Mouse (Mus musculus) adipocyte (in vitro differentiated cells): ENCODE results near the gene Dlgap4.
A peak's percentile ranks its signal among the peaks of the same experiment; 100 is the strongest.

Source experiments
- DNase-seq: peaks from one replicate; pipeline ENCODE4 v3.0.0-alpha.2; 2016; ENCODE audit warnings: low spot score

The Dlgap4 gene

DNA sequence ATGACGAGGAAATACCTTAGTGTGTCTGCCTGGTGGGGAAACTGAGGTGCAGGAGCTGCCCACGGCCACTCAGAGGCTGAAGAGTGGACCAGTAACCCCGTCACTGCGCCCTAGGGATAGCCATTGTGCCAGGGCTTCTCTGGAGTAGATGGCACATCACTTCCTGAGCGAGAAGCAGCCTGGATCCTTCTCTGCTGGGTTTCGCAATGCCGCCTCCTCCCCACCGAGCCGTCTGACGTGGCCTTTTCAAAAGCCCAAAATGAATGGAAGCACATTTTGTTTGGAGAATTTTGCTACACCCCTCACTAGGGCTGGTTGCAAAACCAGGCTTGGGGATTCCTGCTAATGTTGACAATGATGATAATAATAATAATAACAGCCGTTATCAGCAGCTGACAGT lies 4.0 kb downstream of the Dlgap4 start:
- DNase-seq = peak; percentile 24

DNA sequence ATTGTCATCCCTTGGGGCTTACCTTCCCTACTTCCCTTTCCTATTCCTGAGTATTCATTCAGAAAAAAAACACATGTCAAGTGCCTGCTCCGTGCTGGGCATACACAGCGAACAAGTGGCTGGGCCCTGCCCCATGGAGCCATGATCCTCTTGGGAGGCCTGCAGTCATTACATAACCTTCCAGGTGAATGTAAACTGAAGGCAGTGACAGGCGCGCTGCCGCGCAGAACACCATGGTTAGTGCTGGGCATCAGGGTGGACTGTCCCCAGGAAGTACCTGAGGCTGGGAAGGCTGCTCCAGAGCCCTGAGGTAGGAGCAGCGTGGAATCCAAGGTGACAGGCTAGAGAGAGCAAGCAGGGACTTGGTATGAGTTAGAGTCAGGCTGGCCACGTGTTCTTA lies 7.4 kb downstream of the Dlgap4 start:
- DNase-seq = no peak

DNA sequence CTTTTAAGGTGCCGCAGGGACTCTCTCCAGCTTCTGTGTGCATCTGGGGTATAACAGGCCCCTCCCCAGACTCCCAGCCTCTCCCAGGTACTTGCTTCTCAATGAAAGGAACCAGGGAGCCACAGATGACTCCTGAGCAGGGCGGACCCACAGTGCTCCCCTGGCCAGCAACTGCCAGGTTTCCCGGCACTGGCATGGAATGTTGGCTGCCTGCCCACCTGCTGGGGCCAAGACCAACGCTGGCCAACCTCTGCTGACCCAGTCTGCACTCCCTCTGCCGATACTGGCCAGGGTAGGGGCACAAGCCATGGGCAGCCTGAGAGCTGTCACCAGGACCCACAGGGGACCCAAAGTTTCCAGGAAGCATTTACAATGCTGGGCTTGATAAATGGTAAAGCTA lies 7.9 kb downstream of the Dlgap4 start:
- DNase-seq = peak; percentile 25

DNA sequence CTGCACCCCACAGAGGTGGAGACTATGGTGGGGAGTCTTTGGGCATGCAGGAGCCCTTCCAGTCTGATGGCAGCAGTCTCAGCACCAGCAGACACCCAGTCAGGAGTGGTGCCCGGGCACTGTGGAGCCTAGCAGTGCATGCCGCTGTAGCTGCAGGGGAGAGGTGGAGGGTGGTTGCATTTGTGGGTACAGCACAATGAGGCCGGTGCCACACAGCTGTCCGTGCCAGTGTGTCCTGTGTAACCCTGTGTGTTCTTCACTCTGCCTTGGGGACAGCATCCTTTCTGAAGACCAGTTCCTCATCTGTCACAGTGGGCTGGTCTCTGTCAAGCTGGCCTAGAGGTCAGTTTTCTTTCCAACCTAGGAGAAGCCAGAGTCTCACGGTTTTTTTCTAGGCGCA lies 8.7 kb downstream of the Dlgap4 start:
- DNase-seq = no peak

DNA sequence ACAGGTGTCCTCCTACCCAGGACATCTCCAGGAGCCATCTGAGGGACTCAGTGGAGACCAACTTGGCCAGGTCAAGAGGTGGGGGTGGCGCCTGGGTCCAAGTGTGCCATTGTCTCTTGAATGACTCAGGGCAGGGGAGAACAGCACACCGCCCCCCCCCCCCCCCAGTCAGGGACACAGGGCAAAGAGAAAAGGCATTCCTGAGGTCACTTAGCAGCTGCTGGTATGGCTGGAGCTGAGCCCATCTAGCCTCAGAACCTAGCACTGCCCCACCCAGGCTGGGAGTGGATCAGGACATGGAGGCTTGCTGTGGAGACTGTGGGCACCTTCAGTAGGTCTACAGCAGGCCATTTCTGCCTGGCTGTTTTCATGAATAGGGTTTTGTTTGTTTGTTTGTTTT lies 9.7 kb downstream of the Dlgap4 start:
- no peak for DNase-seq

DNA sequence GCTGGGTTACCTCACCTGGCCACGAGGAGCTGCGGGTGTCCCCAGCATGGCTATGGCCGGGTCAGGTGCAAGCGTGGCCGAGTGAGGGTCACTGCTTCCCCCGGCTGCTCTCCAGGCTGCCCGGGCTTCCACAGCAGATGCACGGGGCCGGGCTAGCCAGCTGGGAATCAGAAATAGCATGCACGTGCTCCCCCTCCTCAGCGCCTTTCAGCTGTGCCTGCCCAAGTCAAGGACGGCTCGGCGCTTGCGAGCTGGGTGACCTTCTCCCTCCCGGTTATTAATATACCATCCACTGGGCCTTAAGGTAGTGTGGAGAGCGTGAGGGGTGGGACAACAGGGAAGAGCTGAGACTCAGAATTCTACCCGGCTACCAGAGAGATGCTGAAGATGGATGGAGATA lies 11.8 kb downstream of the Dlgap4 start:
- no peak for DNase-seq

DNA sequence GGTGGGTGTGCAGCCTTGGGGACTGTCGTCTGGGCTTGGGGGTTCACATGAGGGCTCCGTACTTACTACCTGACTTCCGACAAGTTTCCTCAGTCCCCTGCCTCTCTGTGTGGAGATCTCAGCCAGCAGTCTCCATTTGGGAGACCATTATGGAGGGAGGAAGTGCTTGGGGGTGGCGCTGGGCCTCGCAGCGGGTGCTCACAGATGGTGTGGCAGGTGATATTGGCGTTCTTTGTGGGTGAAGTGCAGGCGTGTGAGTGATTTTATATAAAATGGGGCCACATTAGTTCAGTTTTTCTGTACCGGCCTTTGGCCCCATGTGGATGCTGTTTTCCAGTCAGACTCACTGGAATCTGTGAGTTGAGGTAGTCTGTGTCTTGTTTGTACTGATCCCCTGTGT lies 12.6 kb downstream of the Dlgap4 start:
- no peak for DNase-seq

DNA sequence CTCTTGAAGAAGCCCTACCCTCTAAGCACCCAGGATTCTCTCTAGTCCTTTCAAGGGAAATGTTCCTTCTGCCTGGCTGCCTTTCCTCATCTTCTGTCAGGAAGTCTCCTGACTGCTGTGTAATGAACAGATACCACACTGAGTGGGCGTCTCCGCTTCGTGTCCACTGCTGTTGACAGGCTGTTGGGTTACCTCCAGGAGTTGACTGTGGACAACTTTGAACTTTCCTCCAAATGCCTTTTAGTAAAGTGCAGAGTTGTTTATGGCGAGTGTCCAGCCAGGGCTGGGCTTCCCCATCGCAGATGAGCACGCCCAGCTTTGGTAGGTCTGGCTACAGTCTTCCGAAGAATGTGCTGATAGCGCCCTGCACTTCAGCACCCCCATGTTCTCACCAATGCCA lies 13.0 kb downstream of the Dlgap4 start:
- DNase-seq = peak; percentile 94

DNA sequence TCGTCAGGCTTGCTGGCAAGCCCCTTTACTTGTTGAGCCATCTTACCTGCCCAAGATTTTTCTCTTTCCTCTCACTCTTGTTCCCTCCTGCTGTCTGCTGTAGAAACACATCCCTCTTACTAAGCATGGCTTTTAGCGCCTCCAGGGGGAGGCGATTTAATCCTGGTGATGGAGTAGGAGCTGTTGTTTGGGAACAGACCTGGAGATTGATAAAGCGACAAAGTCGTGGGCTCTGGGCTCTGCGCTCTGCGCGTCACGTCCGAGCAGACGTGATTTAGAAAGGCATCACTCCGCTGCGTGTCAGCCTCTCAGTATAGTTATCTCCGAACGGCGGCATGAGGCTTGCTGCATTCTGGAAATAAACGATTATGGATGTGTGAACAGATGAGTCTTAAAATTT lies 14.4 kb downstream of the Dlgap4 start:
- DNase-seq = no peak

DNA sequence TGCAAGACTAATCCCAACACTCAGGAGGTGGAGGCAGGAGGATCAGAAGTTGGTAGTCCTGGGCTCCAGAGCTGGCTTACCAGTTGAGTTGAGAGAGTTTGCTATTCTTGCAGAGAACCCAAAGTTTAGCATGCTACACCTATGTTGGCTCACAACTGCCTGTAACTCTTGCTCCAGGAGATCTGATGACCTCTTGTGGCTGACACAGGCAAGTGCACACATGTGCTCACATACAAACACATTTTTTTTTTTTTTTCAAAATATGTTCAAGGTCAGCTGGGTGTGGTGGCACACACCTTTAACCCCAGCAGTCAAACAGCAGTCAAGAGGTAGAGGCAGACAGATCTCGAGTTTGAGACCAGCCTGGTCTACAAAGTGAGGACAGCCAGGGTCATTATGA lies 16.8 kb downstream of the Dlgap4 start:
- DNase-seq = no peak

DNA sequence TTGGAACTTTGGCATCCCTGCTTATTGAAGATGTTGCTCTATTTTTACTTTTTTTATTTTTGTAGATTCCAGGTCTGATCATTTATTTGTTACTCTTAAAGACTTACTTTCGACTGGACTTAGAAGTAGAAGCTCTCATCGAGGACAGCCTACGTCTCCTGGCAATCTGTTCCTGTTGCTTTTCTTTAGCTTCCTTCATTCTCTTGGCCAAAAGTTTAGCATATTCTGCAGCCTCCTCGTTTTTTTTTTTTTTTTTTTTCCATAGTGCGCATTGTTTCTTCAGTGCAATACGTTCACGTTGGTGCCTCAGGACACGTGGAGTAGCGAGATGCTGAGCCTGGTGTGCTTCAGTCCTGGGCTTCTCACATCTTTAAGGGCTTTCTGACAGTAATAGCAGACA lies 19.2 kb downstream of the Dlgap4 start:
- no peak for DNase-seq

DNA sequence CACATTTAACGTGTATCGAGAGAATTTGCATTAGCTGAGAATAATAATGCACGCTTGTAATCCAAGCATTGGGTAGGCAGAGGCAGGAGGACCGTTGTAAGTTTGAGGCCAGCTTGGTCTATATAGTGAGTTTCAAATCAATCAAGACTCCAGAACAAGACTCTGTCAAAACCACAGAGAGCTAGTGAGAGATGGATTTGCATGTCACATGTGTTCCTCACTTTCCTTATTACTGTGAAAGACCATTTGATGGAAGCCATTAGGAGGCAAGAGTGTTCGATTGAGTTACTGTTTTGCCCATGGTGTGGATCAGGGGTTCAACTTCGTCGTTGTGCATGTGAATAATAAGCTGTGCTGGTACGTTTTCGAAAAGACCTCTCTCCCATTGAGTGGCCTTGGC lies 21.6 kb downstream of the Dlgap4 start:
- DNase-seq = no peak

DNA sequence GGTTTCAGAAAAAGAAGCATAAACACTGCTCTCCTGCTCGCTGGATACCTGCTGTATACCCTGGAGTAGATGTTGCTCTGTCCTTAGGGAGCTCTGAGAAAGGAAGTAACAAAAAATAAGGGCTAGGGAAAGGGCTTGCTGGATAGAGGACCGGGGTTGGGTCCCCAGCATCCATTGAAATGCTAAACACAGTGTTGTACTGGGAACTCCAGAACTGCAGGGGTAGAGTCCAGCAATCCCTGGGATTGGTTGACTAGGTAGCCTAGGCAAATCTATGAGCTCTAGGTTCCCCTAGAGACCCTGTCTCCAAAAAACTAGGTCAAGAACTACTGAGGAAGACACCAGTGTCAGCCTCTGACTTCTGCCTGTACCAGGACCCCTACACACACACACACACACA lies 27.6 kb downstream of the Dlgap4 start:
- no peak for DNase-seq

DNA sequence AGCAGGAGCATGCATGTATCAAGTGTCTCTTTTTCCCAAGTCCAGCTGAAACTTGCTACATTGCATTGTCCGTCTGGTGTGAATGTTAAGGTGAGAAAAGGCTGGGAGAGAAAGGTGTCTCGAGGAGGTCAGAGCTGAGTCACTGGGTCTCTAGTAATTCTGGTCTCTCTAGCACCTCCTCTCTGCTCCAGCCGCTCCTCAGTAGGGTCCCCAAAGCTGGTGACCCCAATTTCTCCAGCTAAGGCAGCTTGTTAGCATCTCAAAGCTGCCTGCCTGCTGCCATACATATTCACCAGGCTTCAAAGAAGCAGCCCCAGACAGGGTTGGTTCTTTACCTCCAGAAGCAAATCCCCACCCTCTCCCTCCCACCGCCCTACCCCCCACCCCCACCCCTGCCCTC lies 29.4 kb downstream of the Dlgap4 start:
- no peak for DNase-seq

DNA sequence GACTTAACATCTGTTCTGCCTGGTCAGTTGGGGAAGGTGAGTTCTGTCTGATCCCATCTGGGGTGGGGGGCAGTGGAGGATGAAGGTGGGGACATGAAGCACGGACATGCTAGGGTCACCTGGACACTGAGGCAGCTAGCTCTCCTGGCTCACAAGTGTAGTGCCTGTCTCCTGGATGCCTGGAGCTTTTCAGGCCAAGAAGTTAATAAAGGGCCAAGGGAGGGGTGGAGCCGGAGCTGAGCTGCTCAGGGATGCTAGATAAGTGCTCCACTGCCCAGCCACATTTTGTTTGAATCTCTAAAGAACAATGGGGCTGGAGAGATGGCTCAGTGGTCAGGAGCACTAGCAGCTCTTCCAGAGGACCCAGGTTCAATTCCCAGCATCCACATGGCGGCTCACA lies 29.9 kb downstream of the Dlgap4 start:
- DNase-seq = no peak

DNA sequence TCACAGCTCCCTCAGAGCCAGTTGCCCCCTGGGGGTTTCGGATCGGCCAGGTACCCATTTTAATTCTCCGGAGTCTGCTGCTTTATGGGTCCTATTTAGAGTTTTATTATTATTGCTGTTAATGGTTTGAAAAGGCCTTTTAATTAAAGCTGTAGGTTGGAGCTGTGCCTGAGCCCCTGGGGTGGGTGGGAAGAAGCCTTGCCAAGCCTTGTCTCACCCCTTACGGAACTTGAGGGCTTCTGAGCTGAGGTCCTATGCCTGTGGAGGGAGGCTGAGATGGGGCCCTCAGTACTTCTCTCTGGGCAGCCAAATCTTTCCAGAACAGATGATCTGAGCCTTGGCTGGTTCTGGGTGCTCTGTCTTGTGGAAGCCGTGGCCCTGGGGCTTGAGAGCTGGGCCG lies 31.6 kb downstream of the Dlgap4 start:
- DNase-seq = no peak

DNA sequence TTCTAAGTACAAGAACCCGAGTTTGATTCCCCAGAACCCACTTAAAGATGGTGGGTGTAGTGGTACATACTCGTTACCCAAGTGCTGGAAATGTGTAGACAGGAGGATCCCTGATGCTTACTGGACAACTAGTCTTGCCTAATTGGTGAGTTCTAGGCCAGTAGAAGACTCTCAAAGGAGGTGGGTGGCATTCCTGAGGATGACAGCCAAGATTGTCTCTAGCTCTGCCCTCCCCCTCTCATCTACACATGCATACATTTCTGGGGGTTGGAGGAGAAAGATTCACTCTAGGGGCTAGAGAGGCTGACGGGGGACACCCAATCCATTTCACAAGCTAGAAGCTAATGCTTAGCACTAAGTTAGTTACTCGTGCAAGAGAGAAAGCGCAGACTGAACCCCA lies 33.4 kb downstream of the Dlgap4 start:
- DNase-seq = no peak

DNA sequence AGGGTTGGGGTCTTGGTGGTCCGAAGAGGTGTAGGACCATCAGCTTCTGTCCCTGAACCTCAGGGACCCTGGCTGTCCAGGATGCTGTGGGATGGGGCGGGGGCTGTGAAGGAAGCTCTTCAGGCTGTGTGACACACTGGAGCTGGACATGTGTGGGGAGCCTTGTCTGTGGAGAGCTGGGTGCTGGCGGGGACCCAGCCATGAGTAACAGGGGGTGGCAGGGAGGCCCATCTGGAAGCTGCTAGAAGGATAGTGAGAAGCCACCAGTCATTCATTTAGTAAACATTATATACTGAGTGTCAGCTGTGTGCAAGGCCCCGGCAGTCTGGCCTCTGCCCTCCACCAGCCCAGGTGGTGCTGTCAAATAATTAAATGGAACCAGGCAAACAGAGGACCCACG lies 34.5 kb downstream of the Dlgap4 start:
- no peak for DNase-seq

DNA sequence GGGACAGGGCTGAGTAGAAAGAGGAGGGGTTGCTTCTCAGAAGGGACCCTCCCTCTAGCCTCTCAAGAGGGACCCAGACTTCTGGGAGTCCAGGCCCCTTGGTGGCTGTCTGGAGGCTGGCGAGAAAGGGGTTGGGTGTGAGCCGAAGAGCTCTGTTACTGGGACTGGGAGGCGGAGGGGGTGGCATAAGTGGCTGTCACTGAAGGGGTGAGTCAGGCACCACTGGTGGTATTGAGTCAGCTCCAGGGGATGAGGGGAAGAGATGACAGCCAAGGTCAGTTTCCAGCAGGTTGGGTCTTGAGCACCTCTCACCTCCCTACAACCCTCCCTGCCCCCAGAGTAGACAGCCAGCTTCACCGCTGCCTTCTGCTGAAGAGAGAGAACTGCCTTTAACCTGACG lies 35.9 kb downstream of the Dlgap4 start:
- DNase-seq = no peak

DNA sequence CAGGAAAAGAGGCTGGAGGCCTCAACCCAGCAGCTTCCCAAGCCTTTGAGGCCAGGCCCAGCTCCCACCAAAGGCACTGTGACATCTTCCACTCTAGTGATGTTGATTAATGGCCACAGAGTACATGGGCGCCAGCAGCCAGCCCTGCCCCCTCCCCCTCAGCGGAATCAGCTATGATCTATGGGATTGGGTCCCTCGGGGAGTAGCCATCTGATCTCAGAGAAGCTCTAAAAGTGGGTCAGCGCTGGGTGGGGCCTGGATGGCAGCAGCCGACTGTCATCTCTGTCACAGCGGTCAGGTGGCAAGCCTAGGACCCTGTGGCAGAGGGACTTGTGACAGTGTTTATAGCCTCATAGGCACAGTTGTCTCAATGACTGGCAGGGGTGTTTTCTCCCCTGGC lies 37.5 kb downstream of the Dlgap4 start:
- DNase-seq = no peak

DNA sequence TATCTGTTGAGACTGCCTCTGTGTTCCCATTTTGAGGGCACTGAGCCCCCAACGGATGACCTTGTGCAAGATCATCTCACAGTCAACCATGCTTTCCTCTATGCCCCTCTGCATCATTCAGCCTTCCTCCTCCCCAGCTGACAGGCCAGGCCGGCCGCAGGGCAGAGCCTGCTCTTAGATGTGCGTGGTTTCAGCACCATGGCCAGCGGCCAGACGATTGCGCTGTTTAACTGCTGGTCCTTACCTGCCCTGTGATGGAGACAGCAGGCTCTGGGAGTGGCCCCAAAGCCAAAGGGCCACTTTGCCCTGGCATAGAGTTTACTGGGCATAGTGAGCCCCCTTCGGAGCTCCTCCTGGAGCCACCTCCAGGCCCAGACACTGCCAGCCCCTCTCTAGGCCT lies 39.3 kb downstream of the Dlgap4 start:
- peak; percentile 54 for DNase-seq

DNA sequence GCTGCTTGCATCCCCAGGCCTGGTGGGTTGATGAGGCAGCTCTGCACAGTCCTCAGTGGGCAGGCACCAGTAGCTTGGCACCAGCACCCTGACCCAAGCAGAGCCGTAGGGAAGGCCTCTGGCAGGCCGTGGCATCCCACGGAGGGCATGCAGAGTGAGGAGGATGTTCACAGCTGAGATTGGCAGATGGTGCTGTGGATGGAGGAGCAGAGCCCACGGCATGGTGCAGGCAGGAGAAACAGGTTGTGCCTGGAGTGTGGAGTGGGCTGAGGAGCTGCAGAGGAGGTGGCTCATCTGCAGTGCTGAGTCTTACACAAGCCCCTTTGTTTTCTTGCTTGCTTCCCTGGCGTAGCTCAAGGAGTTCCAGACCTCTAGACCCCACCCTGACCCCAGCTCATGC lies 40.6 kb downstream of the Dlgap4 start:
- DNase-seq = no peak

DNA sequence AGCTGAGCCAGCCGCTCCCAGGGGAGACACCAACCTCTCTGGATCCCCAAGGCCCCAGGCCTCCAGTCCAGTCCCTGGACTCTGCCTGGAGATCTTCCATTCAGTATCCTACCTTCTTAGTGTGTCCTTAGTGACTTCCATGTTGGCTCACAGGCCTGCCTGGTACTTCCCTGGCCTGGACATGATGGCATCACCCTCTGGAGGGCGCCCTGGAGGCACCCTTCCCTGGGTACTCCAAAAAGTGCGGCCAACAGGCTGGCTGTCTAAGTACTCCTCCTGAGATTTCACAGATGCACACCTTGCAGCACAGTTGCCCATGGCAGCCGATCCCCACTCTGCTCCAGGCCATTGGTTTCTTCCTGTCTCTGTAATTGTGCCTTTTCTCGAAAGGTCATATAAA lies 42.1 kb downstream of the Dlgap4 start:
- no peak for DNase-seq

DNA sequence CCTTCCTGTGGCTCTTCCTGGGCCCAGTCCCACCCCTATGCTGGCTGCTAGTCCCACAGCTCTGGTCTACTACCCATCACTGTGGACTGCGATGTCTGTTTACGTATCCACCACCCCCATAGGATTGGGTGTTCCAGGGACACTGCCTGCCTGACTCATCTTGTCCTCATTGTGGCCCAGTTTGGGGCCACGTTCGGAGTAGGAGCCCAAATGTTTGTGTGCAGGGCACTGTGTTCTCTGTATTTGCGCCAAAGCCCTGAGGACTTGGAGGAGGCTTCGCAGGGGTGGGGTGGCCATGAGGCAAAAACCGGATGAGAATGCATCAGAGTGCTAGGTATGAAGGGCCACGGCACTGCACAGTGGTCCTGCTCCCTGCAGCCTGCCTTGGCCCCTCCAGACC lies 44.0 kb downstream of the Dlgap4 start:
- no peak for DNase-seq

DNA sequence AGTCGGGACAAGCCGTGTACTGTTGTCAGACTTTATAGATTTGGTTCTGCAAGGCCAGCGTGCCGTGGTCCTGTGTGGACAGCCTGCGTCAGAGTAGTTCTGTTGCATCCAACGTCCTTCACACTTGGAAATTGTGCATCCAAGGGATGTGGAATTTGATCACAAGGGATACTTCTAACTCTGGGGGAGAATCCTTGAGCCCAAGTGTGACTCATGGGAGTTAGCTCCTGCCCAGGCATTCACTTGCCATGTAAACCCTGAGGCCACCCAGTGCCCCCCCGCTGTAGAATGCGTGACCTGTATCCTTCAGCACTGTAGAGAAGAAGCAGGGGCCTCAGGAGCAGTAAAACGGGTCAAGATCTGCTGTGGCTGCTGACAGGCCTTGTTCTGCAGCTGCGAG lies 44.7 kb downstream of the Dlgap4 start:
- DNase-seq = no peak

DNA sequence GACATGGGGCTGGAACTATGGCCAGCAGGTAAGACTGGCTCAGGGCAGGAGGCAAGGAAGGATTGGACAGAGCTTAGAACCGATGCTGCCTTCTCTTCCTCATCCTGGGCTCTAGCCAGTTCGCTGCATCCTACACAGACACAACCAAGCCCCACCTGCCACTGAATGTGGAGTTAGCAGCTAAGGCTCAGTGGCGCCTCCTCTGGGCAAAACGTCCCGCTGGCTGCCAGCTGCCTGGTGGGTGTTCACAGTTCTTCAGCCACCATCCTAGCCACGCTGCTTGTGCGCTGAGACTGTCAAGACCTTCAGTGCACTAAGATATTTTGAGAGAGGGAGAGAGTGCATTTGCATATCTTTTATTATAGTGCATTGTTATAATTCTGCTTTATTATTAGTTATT lies 45.2 kb downstream of the Dlgap4 start:
- no peak for DNase-seq
